Mouse (Mus musculus) MEL-GATA-1-ER (cell line): ENCODE measurements at regions not wholly inside any gene's neighbourhood (a gene's known extent, or its start where the extent isn't known, plus 50 kb on each side); places are given as distances from the start of the nearest gene placed in this dataset.
"Not testable (repeated sequence)": the region's sequence is repeated elsewhere in the genome, so short reads cannot be mapped to it uniquely, and the experiment has no call there.

Experiments
- DNase-seq: peaks from one replicate; pipeline ENCODE4 v3.0.0-alpha.2; 2012; ENCODE audit warnings: low read depth; ENCODE audit errors: extremely low read depth

- DNase-seq: no peak
These were observed 265.0 kb downstream of the Etnk1 start for GRCm38 (mm10) chr6:143431896-143432450.

DNA sequence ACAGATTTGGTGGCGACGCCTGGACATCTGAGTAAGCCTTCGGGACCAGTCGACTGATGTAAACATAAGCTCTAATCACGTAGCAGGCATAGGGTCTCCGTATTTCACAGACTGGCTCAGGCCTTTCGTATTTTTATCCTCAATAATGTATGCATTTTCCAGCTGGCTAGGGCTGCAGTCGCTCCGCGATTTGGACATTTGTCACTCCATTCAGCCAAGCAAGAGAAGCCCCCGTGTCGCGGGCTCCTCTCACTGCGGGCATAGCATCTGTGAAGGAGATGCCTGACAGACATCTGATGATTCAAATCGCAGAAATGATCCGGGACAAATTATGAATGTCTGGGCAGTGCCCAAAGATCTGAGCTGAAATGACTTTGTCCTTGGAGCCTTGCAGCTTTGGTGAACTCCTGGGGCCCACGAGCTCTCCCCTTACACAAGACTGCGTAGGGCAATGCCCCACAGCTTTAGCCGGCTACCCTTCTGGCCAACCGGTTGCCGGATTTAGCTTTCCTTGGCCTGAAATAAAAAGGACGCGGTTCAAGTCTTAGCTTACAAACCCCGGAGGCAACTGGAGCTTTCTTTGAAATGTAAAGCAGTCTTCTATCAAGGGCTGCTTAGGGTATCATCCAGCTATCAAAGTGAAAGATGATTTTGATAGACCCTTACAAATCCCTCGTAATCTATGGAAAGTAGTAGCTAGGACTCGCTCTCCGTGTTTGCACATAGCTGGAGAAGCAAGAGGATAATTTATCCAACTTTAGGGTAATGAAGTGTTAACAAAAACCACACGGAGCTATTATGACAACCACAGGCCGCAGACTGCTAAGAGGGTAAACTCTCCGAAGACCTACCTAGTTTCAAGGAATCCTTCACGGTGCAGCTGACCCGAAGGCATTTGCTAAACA lies 270.6 kb downstream of the Etnk1 start:
- no peak for DNase-seq

- DNase-seq: no peak
These were observed 271.2 kb downstream of the Etnk1 start for GRCm38 (mm10) chr6:143438272-143438591.

DNA sequence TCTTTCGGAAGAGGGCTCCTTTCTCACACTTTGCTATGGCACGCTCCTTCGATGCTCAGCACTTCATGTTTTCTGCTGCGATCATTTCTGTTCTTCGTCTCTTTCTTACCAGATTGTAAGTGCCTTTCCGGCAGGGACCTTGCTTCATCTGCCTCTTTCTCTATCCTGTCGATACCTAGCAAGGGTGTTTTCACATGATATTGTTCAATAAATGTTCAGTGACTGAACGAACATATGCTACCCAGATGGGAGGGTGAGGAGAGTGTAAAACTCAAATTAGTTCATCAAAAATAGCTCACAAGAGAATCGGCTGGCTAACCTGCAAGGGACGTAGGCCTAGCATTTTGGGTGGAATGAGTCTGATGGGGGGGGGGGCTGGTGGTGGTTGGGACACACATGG lies 272.5 kb downstream of the Etnk1 start:
- DNase-seq: no peak

GRCm38 (mm10) chr6:143440237-143440950 lies 273.4 kb downstream of the Etnk1 start:
- DNase-seq: no peak

DNA sequence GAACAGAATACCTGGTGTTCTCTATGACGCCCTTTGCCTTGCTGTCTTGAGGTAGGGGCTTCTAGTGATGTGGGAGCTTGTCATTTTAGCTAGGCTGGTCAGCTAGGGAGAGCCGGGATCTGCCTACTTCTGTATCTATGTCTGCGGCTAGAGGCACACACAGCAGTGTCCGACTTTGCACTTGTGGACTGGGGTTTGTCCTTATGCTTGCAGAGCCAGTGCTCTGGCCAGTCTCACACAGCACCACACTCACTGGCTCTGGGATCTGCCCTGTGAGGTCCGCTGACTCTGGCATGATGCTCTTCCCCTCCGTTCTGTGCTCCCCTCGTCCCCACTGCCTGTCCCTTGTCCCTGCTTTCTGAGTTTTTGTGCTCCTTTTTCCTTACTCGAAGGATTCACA lies 275.3 kb downstream of the Etnk1 start:
- no peak for DNase-seq

GRCm38 (mm10) chr6:143443446-143443845 lies 276.4 kb downstream of the Etnk1 start:
- no peak for DNase-seq

- no peak for DNase-seq
These were observed 277.8 kb downstream of the Etnk1 start for GRCm38 (mm10) chr6:143444782-143445181.

DNA sequence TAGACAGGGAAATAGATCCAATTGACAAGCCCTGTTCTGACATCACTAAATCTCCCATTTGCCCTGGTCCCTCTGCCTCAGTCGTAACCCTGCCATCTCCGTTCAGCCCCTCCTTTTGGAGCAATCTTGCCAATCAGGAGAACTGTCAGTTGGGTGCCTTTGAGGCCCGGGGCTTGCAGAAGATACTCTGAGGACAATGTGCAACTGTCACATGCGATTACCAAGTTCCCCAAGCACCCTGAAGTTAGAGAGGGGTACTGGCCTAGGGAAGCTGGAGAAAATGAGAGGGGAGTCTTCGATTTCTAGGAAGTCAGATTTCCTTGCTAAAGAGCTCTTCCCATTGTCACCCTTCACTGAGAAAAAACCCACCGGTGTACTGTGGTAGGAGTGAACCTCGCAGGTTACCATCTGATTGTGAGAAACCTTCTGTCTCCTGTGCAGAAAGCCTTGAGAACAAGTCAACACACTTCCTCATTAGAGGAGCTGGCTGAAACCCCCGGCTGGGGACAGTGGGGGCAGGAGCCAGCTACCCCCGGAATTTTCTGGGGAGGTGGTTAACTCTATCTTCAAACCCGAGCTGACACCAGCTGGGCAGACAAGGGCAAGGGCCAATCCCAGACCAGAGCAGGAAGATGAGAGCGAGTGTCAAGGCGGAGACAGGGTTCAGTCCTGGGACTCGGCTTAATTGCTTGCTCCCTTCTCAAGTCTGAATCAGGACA lies 279.0 kb downstream of the Etnk1 start:
- DNase-seq: no peak

DNA sequence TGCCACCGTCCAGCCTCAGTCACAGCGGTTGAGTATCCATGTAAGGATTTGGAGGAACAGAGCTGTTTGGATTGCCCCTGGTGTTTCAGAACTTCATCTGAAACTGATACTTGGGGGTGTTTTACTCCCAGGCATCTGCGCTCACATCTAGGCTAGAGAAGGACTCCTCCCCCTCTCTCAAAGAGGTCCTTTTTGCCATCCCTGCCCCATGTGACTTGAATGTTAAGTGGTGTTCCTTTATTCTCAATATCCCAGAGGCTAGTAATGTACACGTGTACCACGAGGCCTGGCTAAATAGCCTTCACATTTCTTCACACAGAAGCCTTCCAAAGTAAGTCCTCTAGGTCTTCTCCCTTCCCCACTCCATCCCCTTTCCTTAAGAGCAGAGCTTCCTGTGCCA lies 280.0 kb downstream of the Etnk1 start:
- DNase-seq: no peak

DNA sequence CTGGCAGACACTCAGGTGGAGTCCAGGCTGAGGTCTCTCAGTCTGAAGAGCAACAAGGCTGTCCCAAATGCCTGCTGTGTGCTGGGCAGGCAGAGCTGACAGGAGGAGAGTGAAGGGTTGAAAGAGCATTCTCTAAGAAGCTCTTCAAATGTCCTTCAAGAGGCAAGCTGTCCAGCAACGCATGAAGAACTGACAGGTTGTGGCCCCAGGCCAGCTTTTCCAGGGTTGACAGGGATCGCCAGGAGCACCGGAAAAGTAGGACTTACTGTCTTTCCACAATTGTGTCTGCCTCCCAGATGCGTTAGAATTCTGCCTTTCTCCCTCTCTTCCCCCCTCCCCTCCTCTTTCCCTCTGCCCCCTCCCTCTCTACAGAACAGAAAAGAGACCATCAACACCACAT lies 282.1 kb downstream of the Etnk1 start:
- no peak for DNase-seq

GRCm38 (mm10) chr6:143451869-143452268 lies 284.8 kb downstream of the Etnk1 start:
- DNase-seq: no peak

DNA sequence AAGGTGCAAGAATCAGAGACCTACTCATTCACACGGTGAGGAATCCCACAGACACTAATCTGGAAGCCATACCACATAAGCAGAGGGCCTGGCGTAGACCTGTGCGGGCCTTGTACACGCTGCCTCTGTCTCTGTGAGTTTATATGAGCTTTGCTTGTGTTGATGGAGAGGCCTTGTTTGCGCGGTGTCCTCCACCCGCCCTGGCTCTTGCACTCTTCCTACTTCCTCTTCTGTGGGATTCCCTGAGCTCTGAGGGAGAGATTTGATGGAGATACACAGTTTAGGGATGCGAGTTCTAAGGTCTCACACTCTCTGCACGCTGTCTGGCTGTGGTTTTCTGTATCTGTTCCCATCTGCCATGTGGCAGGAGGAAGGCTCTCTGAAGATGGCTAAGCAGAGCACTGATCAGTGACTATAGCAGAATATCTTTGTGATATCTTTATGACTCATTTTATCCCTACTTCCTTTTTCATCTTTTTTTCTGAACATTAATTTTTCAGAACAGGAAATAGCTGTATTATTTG lies 287.7 kb downstream of the Etnk1 start:
- no peak for DNase-seq

DNA sequence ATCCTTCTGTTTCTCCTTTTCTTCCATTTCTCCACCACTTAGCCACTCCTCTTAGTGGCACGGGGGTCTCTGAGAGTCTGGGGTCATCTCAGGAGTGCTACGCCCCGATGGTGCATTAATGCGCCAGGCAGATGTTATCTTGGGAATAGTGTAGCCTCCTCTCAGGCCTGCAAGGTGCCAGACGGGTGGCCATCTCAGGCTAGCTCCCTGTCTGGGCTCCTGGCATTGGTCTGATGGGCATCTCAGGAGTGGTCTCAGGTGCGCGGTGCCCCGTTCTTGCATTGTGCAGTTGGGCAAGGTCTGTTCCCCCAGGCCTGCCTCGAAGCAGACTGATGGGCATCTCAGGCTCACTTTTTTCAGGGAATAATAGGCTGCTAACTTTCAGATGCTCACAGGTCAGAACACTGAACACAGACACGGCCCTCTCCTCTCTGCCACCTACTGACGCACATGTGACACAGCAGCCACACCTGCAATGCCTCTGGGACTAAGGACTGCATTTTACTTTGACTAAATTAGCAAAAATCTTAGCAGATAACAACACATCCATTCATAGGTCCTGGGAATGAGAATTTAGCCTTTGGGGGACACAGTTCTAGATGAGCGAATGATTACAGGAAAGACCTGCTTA lies 298.0 kb downstream of the Etnk1 start:
- no peak for DNase-seq

DNA sequence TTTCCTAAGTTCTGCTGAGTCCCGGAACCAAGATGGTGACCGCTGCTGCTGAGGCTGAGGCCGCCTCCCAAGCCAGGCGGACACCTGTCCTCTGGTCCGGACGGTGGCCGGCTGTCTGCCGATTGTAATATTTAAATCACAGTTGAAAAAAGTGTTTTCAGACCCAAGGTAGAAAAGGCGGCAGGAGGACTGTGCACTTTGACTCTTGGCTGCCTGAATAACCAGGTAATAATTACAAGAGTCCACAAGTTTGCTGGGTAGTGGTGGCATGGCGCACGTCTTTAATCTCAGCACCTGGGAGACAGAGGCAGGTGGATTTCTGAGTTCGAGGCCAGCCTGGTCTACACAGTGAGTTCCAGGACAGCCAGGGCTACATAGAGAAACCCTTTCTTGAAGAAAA lies 305.7 kb downstream of the Etnk1 start:
- DNase-seq: not testable (repeated sequence)

GRCm38 (mm10) chr6:143474396-143474795 lies 307.4 kb downstream of the Etnk1 start:
- no peak for DNase-seq

GRCm38 (mm10) chr6:143475296-143475695 lies 308.3 kb downstream of the Etnk1 start:
- no peak for DNase-seq

GRCm38 (mm10) chr6:143477396-143477795 lies 310.4 kb downstream of the Etnk1 start:
- no peak for DNase-seq

DNA sequence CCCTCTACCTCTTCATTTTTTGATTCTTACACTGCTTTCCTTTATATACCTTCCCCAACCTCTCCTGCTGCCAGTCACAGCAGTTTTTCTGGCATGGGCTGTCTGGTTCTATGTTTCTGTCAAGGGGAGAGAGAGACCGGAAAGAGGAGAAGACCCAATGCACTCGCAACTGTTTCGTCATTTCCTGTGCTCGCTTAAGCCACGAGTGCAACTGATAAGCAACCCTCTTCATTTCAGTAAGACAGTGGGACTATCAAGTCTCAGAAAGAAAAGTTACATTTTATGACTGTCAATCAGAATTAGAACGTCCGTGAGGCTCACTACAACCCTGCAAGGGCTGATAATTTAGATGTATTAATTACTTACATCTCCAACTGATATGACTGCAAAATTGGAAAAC lies 312.2 kb downstream of the Etnk1 start:
- DNase-seq: no peak

DNA sequence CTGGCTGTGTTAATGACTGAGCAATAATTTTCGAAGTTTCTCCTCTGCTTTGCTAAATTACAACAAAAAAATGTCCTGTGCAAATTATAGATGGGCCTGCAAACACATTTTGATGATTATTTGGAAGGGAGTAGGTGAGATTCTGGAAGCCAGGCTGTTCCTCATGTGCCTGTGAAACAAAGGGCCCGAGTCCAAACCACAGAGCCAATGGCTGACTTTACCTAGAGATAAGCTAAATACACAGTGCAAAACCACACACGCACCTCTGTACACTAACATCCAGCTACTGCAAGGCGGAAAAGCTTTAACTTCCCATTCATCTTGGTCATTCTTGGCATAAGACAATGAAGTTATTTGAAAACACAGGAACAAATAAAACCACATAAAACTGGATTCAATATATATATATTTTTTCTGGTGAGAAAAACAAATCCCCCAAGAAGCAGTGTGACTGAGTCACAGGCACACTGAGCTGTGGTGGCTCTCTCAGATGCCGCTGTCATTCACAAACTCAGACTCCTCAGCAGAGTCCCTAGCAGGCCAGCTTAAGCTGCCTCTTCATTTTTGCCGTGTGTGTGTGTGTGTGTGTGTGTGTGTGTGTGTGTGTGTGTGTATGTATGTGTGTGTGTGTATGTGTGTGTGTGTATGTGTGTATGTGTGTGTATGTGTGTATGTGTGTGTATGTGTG lies 312.8 kb downstream of the Etnk1 start:
- DNase-seq: no peak

- no peak for DNase-seq
These were observed 315.3 kb downstream of the Etnk1 start for GRCm38 (mm10) chr6:143482272-143482671.
